Mouse (Mus musculus) G1E (cell line): ENCODE results near the gene Plpp3.

Source experiments
- CTCF ChIP-seq: IDR thresholded peaks from 2 replicates; pipeline ENCODE4 v1.5.1; 2012; ENCODE audit warnings: low read depth, low read length, inconsistent platforms, mixed read lengths
- GATA1 ChIP-seq: IDR thresholded peaks from 2 replicates; pipeline ENCODE4 v1.6.1; 2012; ENCODE audit warnings: borderline replicate concordance, low read length, inconsistent platforms, mixed read lengths
- POLR2AphosphoS5 ChIP-seq: IDR thresholded peaks from 2 replicates; pipeline ENCODE4 v1.6.1; 2012; ENCODE audit warnings: low read depth, low read length, inconsistent platforms; ENCODE audit not compliant: insufficient replicate concordance

DNA sequence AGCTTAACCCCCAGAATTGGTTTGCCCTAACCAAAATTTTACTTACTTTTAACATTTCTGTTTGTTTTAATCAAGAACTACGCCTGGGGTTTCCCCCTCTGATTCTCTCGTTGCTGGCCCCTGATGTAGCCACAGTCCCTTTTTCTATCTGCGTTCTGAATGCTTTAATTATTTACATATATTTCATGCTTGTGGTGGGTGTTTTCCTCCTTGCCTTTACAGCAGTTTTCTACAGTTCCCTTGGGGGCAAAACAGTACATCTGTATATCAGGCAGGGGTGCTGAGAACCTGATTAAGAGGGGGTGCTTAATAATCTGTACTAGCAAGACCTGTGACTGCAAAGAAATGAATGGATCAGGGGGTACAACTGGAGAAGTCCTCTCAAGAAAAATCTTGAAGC lies 94.9 kb downstream of the Plpp3 start:
- no peak for TF ChIP-seq CTCF
- no peak for TF ChIP-seq GATA1
- TF ChIP-seq POLR2AphosphoS5, result no peak
